Mouse (Mus musculus) hindbrain, embryonic 13.5 days (tissue): ENCODE data around the gene Cyb5d1. TPM values are rescaled to one million over a fixed set of nuclear protein-coding genes. Genes with fewer than 3 reads are reported as not detected.
A peak's percentile ranks its signal among the peaks of the same experiment; 100 is the strongest.

Source experiments
- ATAC-seq: fragments of 200-750 bp; cut with Nextera tagmentation; 2 replicates; pipeline ENCODE4 v1.8.0; 2017; ENCODE audit warnings: moderate TSS enrichment; ENCODE audit not compliant: low FRiP score
- H3K27ac ChIP-seq: fragments of 300-500 bp; sonication (generic); 2 replicates; pipeline ENCODE4 v1.5.1; 2015; ENCODE audit warnings: inconsistent platforms, mild to moderate bottlenecking, moderate library complexity
- H3K27me3 ChIP-seq: fragments of 300-500 bp; sonication (generic); 2 replicates; pipeline ENCODE4 v1.6.1; 2015; ENCODE audit warnings: mild to moderate bottlenecking, inconsistent platforms
- H3K36me3 ChIP-seq: fragments of 300-500 bp; sonication (generic); 2 replicates; pipeline ENCODE4 v1.6.1; 2015; ENCODE audit warnings: mild to moderate bottlenecking, inconsistent platforms
- H3K4me1 ChIP-seq: fragments of 300-500 bp; sonication (generic); replicated peaks from 2 replicates; pipeline ENCODE4 v1.6.1; 2015; ENCODE audit warnings: inconsistent platforms
- H3K4me2 ChIP-seq: fragments of 300-500 bp; sonication (generic); 2 replicates; pipeline ENCODE4 v1.6.1; 2015; ENCODE audit warnings: inconsistent platforms, mild to moderate bottlenecking, moderate library complexity
- H3K4me3 ChIP-seq: fragments of 300-500 bp; sonication (generic); 2 replicates; pipeline ENCODE4 v1.5.1; 2015; ENCODE audit warnings: mild to moderate bottlenecking, inconsistent platforms
- H3K9ac ChIP-seq: fragments of 300-500 bp; sonication (generic); 2 replicates; pipeline ENCODE4 v1.6.1; 2015; ENCODE audit warnings: mild to moderate bottlenecking, inconsistent platforms
- H3K9me3 ChIP-seq: fragments of 300-500 bp; sonication (generic); 2 replicates; pipeline ENCODE4 v1.6.1; 2016; ENCODE audit warnings: inconsistent platforms
- WGBS: fragments of 180-500 bp; shearing (Covaris S2); methylation state at CpG from one replicate; pipeline ENCODE4 v1.1.7; 2015; 5-methylcytosine and 5-hydroxymethylcytosine counted together
- polyA plus RNA-seq: library from polyadenylated mRNA; unstranded; fragments of >200 nt; fragmentation: Nextera tagmentation; extraction: Ambion mirVana; gene quantifications from 2 replicates; pipeline ENCODE4 v1.2.1, GENCODE M21; 2015

The Cyb5d1 gene
- polyA plus RNA-seq, 1 experiment from 2014 or later = 35.5 TPM

DNA sequence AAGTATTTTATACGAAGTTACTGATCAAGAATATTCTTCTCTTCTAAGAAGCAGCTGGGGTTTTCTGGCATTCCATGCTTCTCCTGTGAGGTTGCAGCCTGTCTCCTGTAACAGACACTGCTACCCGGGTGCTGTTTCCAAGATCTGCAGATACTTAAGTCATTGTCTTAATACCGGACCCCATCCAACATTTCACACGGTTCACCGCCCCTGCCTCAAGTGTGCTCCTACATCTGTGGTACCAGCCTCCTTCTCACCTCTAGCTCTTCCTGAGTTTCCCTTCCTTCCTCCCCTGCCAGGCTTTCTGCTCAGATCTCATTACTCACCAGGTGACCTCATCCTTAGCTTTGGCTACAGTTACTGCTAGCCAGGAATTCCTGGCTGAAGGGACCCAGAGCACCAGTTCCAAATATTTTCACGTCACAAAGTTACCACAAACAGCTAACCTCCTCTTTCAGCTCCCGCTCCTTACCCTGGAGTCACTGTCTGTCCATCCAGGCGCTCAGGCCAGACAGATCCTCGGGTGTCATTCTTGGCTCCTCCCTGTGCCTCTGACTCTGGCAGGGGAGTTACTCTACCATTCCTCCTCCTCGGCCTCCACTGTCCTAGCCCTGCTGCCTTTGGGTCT lies 12.8 kb downstream of the Cyb5d1 start:
- Histone ChIP-seq H3K27me3 (no peaks in the 10 kb centered on the region), H3K36me3 (peaks cover 6% of the 10 kb centered on the region; the same call in 1 of the 2 replicates), H3K9ac (0 out of 2 replicates have a peak overlapping the region, but pooled peaks have one; percentile 0), H3K9me3 (no peaks in the 10 kb centered on the region), H3K27ac (no peak overlapping the region), H3K4me1 (no peaks in the 10 kb centered on the region), H3K4me2 (no peak overlapping the region), H3K4me3 (no peak overlapping the region)
- 68% methylated on average over 10 of the region's 10 CpGs for WGBS
- ATAC-seq = no peak

DNA sequence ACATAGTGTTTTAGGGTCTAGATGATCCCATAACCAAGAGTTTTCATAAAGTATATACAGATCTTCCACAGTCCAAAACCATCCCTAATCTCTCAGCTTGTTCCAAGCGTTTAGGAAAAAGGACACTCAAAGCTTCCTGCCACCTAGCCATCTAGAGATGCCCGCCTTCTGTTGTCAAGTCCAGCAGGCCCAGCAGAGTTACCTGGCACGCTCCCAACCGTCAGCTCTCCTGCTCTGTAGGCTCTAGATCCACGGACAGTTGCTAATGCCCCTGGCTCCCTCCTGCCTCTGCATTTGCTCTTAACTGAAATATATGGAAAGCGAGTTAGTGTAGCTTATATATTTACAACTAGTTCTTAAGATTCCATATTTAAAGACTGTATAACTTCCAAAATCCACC lies 14.1 kb downstream of the Cyb5d1 start:
- 84% methylated on average over 6 of the region's 6 CpGs for WGBS
- peaks cover 6% of the 10 kb centered on the region; the same call in 1 of the 2 replicates for H3K36me3 ChIP-seq
- H3K4me1 ChIP-seq = no peaks in the 10 kb centered on the region
- H3K27ac ChIP-seq = no peak overlapping the region
- H3K4me3 ChIP-seq = no peak overlapping the region
- no peak overlapping the region for H3K9ac ChIP-seq
- no peak overlapping the region for H3K4me2 ChIP-seq
- H3K9me3 ChIP-seq = no peaks in the 10 kb centered on the region
- no peak for ATAC-seq
- no peaks in the 10 kb centered on the region for H3K27me3 ChIP-seq

DNA sequence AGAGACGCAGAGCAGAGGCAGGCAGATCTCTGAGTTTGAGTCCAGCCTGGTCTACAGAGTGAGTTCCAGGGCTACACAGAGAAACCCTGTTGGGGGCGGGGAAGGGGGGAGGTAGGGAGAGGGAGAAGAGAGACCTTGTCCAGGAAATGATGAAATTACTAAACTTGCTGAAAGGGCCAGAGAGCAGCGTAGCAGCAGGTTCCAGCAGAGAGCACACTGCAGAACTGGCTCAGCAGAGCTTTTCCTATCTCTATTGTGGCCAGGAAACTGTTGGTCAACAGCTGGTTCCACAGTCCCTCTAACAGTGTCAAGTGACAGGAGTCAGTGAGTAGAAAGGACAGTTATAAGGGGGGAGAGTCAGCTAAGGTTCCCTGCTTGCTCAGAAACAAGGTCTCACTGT lies 15.8 kb downstream of the Cyb5d1 start:
- Histone ChIP-seq H3K27me3 (no peaks in the 10 kb centered on the region), H3K36me3 (peaks cover 10% of the 10 kb centered on the region), H3K9ac (no peak overlapping the region), H3K4me2 (no peak overlapping the region), H3K9me3 (no peaks in the 10 kb centered on the region), H3K4me1 (no peaks in the 10 kb centered on the region), H3K4me3 (no peak overlapping the region), H3K27ac (no peak overlapping the region)
- no peak for ATAC-seq
- 92% methylated on average over 3 of the region's 3 CpGs for WGBS

GRCm38 (mm10) chr11:69377766-69378165 lies 17.7 kb downstream of the Cyb5d1 start:
- no peaks in the 10 kb centered on the region for H3K9me3 ChIP-seq
- peaks cover 21% of the 10 kb centered on the region for H3K36me3 ChIP-seq
- no peak overlapping the region for H3K4me2 ChIP-seq
- 78% methylated on average over 3 of the region's 3 CpGs for WGBS
- H3K4me1 ChIP-seq = peaks cover 7% of the 10 kb centered on the region
- H3K4me3 ChIP-seq = no peak overlapping the region
- no peaks in the 10 kb centered on the region for H3K27me3 ChIP-seq
- no peak overlapping the region for H3K27ac ChIP-seq
- no peak for ATAC-seq
- H3K9ac ChIP-seq = no peak overlapping the region

- ATAC-seq = no peak
- Histone ChIP-seq H3K4me3 (no peak overlapping the region), H3K36me3 (peaks cover 22% of the 10 kb centered on the region), H3K27me3 (no peaks in the 10 kb centered on the region), H3K27ac (no peak overlapping the region), H3K4me2 (no peak overlapping the region), H3K9ac (no peak overlapping the region), H3K4me1 (peaks cover 29% of the 10 kb centered on the region), H3K9me3 (no peaks in the 10 kb centered on the region)
- 91% methylated on average over 4 of the region's 4 CpGs for WGBS
Measured at GRCm38 (mm10) chr11:69375646-69376045, 19.8 kb downstream of the Cyb5d1 start.

DNA sequence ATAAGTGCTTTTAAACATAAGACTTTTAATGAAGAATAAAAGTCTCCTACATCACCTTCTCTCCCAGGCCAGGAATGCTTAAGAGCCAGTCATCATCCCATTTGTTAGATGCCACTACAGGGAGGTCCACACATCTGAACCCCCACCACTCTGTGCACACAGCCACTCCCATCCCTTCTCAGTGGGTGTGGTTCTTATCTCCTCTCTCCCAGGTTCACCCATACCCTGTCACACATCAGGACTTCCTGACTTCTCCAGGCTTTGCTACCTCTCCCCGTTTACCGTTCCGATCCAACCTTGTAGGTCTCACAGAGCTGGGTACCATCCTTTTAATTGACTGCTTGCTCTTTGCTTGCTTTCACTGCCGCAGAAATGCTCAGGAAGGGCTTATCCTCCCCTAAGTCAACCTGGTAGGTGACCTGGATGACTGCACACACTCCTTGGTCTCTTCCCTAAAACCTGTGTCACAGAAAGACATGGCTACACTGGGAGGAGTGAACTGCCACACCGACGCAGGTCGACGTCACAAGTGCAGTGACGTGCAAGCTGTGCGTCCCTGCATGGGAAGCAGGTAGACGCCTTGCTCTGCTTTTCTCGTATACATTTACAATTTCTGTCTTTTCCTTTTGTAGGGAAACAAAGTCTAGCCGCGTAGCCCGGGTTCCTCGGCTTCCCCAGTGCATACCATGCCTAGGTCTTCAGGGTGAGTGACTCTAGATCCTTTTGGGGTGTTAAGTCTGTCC lies 22.0 kb downstream of the Cyb5d1 start:
- H3K4me3 ChIP-seq = no peak overlapping the region
- H3K9me3 ChIP-seq = no peaks in the 10 kb centered on the region
- peaks cover 35% of the 10 kb centered on the region for H3K4me1 ChIP-seq
- WGBS = 93% methylated on average over 16 of the region's 16 CpGs
- H3K27me3 ChIP-seq = no peaks in the 10 kb centered on the region
- H3K36me3 ChIP-seq = peaks cover 16% of the 10 kb centered on the region
- H3K27ac ChIP-seq = no peak overlapping the region
- no peak for ATAC-seq
- peak overlapping the region; percentile 35; the same call in 1 of the 2 replicates for H3K9ac ChIP-seq
- H3K4me2 ChIP-seq = 0 out of 2 replicates have a peak overlapping the region, but pooled peaks have one; percentile 2

DNA sequence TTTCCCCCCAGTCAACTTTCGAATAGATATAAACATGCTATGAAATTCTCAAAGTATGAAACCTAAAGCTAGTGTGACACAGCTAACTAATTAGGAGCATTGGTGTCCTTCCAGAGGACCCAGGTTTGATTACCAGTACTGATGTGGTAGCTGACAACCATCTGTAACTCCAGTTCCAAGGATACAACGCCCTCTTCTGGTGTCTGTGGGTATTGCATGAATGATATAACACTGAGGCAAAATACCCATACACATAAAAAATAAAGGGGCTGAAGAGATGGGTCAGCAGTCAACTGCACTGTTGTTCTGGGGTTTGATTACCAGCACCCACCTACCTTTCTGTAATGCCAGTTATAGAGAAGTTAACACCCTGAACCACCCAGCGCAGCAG lies 22.7 kb downstream of the Cyb5d1 start:
- WGBS = 66% methylated on average over 3 of the region's 3 CpGs
- no peak overlapping the region for H3K4me2 ChIP-seq
- H3K27ac ChIP-seq = peak overlapping the region; percentile 84

DNA sequence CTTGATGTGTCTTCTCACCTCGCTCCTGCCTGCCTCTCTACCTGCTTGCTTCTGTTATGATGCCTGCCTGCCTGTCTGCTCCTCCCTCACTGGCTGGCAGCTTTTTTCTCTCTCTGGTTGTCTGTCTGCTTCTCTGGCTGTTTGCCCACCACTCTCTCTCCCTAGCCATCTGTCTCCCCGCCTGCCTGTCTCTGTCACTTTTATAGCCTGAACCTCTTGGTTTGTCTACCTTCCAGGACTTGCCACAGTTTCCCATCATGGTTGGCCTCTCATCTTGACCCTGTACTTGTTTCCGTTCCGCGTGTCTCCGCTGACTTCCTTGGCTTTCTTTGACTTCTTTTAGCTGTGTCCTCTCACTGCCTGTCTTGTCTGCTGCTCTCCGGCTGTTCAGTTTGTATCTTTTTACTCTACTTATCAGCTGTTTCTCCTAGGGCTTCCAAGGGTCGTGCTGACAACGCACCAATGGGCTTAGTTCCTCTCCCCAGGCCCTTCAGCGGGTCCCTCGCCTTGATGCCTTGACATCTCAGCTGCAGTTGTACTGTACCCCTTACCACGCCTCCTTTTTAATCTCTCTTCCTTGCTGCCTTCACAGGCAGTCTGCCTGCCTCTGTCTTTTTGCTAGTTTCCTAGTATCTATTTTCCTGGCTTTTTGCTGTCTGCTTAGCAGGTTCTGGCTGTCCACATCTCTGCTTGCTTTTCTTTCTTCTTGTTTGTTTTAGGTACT lies 23.2 kb downstream of the Cyb5d1 start:
- Histone ChIP-seq H3K27ac (peak overlapping the region; percentile 84), H3K4me2 (peak overlapping the region; percentile 40), H3K36me3 (peaks cover 16% of the 10 kb centered on the region), H3K9ac (peak overlapping the region; percentile 53; the same call in 1 of the 2 replicates), H3K27me3 (no peaks in the 10 kb centered on the region), H3K9me3 (no peaks in the 10 kb centered on the region), H3K4me3 (peak overlapping the region; percentile 7; the same call in 1 of the 2 replicates), H3K4me1 (peaks cover 45% of the 10 kb centered on the region)
- WGBS = 35% methylated on average over 12 of the region's 12 CpGs
- ATAC-seq = no peak

More for the DNA sequence above, 22.7 kb downstream of the Cyb5d1 start:
- ATAC-seq = no peak
- Histone ChIP-seq H3K36me3 (peaks cover 16% of the 10 kb centered on the region), H3K4me3 (no peak overlapping the region), H3K9ac (no peak overlapping the region; the same call in 1 of the 2 replicates), H3K27me3 (no peaks in the 10 kb centered on the region), H3K4me1 (peaks cover 39% of the 10 kb centered on the region), H3K9me3 (no peaks in the 10 kb centered on the region)

DNA sequence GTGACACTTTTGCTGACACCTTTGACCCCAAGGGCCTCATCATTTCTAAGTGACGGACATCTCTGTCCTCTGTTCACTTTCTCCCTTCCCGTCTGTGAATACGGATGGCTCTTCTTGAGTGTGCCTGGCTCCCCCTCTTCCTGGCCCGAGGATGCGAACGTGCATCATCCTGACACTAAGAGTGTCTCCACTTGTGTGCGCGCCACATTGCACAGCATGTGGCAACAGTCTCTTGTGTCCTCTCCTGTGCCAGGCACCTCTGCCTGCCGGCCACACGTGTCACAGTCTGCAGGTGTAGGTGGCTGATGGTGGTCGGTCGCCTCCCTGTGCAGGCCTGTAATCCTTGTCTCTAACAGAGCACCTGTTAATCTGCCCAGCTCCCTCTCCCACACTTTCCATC lies 23.8 kb downstream of the Cyb5d1 start:
- H3K27me3 ChIP-seq = no peaks in the 10 kb centered on the region
- peaks cover 45% of the 10 kb centered on the region for H3K4me1 ChIP-seq
- peaks cover 16% of the 10 kb centered on the region for H3K36me3 ChIP-seq
- no peak; the same call in 1 of the 2 replicates for ATAC-seq
- peak overlapping the region; percentile 7; the same call in 1 of the 2 replicates for H3K4me3 ChIP-seq
- 15% methylated on average over 12 of the region's 12 CpGs for WGBS
- no peaks in the 10 kb centered on the region for H3K9me3 ChIP-seq
- H3K4me2 ChIP-seq = peak overlapping the region; percentile 40
- peak overlapping the region; percentile 84 for H3K27ac ChIP-seq
- H3K9ac ChIP-seq = peak overlapping the region; percentile 53

- Histone ChIP-seq H3K36me3 (peaks cover 16% of the 10 kb centered on the region), H3K4me2 (peak overlapping the region; percentile 40), H3K4me1 (peaks cover 50% of the 10 kb centered on the region), H3K27ac (peak overlapping the region; percentile 84), H3K9me3 (no peaks in the 10 kb centered on the region), H3K27me3 (no peaks in the 10 kb centered on the region), H3K4me3 (peak overlapping the region; percentile 17), H3K9ac (peak overlapping the region; percentile 53)
- ATAC-seq = no peak
- WGBS = 8% methylated on average over 9 of the region's 9 CpGs
Measured at GRCm38 (mm10) chr11:69370817-69371215, 24.6 kb downstream of the Cyb5d1 start.

- no peak for ATAC-seq
- H3K4me1 ChIP-seq = peaks cover 56% of the 10 kb centered on the region
- WGBS = 10% methylated on average over 2 of the region's 2 CpGs
- H3K4me3 ChIP-seq = peak overlapping the region; percentile 96
- H3K27me3 ChIP-seq = no peaks in the 10 kb centered on the region
- H3K36me3 ChIP-seq = peaks cover 12% of the 10 kb centered on the region; the same call in 1 of the 2 replicates
- peak overlapping the region; percentile 100 for H3K27ac ChIP-seq
- H3K9ac ChIP-seq = peak overlapping the region; percentile 100
- H3K4me2 ChIP-seq = peak overlapping the region; percentile 94
- H3K9me3 ChIP-seq = no peaks in the 10 kb centered on the region
Measured at GRCm38 (mm10) chr11:69369990-69370816, 25.2 kb downstream of the Cyb5d1 start.
